Mouse (Mus musculus): ENCODE measurements around the gene Rps2. TPM values are rescaled to one million over a fixed set of nuclear protein-coding genes. Genes with fewer than 3 reads are reported as not detected.

Rps2 gene
- polyA plus RNA-seq, 1 experiment from 2014 or later, result 1,469 TPM

DNA sequence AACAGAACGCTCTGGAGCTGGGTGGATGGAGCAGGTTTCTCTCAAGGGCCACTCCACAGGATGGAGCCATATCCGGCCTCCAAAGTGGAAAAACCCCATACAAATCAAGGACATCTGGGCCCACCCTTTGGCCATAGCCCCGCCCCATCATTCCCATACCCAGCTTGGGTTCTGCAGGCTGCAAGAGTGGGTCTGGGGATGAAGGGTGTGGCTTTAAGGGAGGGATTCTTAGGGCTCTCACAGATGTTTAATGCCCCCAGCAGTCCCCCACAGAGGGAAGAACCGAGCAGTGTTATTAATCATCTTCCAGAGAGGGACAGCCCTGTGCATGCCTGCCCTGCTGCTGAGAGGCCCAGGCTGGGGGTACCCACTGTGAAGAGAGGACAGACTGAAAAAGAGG lies 29.1 kb downstream of the Rps2 start:
- no peaks in the 10 kb centered on the region for H3K4me1 ChIP-seq (replicated peaks)
- H3K36me3 ChIP-seq, result peaks cover 4% of the 10 kb centered on the region; the same call in 1 of the 2 replicates
- no peak overlapping the region for H3K9ac ChIP-seq
- H3K27me3 ChIP-seq, result peaks cover 54% of the 10 kb centered on the region
- DNase-seq (no peak), ATAC-seq (ENCODE audit: low read depth) (no peak)
- no peaks in the 10 kb centered on the region for H3K9me3 ChIP-seq (replicated peaks)
- H3K27ac ChIP-seq, result no peak overlapping the region
- no peak overlapping the region for H3K4me2 ChIP-seq
- H3K4me3 ChIP-seq (replicated peaks), result no peak overlapping the region
- 45% methylated on average over 4 of the region's 4 CpGs for WGBS (ENCODE audit: insufficient replicate concordance)

DNA sequence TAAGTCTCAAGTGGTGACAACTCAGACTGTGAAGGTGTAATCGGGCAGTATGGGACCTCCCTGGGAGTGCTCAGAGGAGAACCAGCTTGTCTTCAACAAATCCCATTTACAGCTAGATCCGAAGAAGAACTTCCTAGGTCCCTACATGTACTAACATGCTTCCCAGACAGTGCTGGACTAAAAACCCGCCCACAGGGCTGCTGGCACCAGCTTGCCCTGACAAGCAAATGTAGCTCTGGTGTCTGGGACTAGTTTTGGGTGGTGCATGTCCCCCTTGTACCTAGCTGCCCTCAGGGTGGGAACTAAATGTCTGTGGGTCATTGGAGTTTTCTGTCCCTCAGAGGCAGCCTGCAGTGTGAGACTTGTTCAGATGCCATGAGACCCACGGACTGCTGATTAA lies 33.6 kb downstream of the Rps2 start:
- H3K4me3 ChIP-seq (replicated peaks), result no peak overlapping the region
- H3K4me2 ChIP-seq, result no peak overlapping the region
- H3K4me1 ChIP-seq (replicated peaks), result peaks cover 18% of the 10 kb centered on the region
- no peaks in the 10 kb centered on the region for H3K9me3 ChIP-seq (replicated peaks)
- no peak overlapping the region for H3K27ac ChIP-seq
- 13% methylated on average over 4 of the region's 4 CpGs for WGBS (ENCODE audit: insufficient replicate concordance)
- ATAC-seq (ENCODE audit: low read depth) (no peak), DNase-seq (no peak)
- no peaks in the 10 kb centered on the region for H3K36me3 ChIP-seq
- peaks cover 96% of the 10 kb centered on the region for H3K27me3 ChIP-seq
- H3K9ac ChIP-seq, result no peak overlapping the region

DNA sequence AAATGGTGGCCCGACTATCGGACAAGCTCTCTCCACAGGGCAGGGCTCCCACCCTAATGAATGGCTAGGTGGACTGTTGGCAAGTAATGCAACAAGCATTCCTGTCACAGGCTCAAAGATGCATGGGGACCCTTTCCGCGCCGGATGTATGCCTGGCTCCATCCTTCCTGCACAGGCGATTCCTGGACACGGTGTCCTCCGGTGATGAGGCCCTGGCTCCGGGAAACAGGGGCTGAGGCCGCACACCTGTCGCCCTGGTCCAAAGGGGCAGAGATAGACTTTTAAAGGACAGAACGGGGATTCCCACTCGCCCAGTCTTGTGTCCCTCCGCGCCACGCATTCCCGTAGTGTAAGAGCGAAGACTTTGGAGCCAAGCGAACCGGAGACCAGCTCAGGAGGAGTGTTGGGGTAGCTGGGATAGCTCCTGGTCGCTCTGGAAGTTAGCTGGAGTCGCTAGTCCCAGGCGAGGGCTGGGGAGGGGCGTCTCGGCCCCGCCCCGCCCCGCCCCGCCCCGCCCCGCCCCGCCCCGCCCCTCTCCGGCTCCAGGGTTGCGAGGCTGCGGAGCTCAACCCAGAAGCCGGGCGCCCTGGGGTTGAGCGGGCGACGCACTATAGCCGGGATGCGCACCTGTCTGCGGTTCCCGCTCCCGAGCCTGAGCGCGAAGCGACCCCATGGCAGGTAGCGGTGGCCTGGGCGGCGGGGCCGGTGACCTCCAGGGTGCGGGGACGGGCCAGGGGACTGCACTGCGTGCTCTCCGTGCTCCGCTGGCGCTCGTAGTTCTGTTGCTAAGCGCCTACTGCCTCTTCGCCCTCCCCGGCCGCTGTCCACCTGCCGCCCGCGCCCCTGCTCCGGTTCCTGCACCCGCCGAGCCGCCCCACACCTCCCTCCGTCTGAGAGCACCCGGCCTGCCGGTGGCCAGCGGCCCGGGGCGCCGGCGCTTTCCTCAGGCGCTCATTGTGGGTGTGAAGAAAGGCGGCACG lies 34.8 kb downstream of the Rps2 start, which contains the start of gene Hs3st6:
Gene Hs3st6 (plus strand): TSS at position 574 of the 980 bp plus-strand sequence.
- ATAC-seq (ENCODE audit: low read depth), result peak; percentile 71
- Histone ChIP-seq H3K9me3 (replicated peaks) (no peaks in the 10 kb centered on the region), H3K36me3 (no peaks in the 10 kb centered on the region), H3K4me2 (peak within 1 kb of the TSS; percentile 77), H3K4me3 (replicated peaks) (peak within 1 kb of the TSS; percentile 56), H3K27ac (no peak within 1 kb of the TSS), H3K9ac (peak within 1 kb of the TSS; percentile 22; the same call in 1 of the 2 replicates), H3K4me1 (replicated peaks) (peaks cover 18% of the 10 kb centered on the region), H3K27me3 (peaks cover 96% of the 10 kb centered on the region)
- no peak for DNase-seq
- WGBS (ENCODE audit: insufficient replicate concordance), result under 1% methylated on average over 80 of the region's 82 CpGs

DNA sequence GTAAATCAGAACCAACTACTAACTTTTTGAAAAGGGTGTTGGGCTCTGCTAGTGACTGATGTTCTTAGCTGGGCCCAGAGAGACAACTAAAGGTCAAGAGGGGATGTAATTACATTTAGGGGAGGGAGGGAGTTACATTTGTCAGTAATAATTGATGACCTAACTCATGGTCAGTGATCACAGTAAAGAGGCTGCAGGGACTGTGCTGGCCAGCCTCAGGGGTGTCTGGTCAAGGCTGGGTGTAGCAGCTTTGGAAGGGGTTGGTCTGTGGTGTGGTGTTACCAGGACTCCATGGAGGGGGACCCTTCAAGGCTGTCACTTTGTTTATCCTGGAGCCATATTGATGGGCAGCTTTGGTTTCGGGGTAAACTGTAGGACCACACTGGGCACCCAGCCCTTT lies 39.5 kb downstream of the Rps2 start:
- no peak for DNase-seq
- H3K4me2 ChIP-seq, result no peak overlapping the region
- no peaks in the 10 kb centered on the region for H3K9me3 ChIP-seq (replicated peaks)
- peaks cover 15% of the 10 kb centered on the region for H3K4me1 ChIP-seq (replicated peaks)
- ATAC-seq (ENCODE audit: low read depth), result no peak
- H3K36me3 ChIP-seq, result no peaks in the 10 kb centered on the region
- no peak overlapping the region for H3K9ac ChIP-seq
- H3K27me3 ChIP-seq, result peaks cover 81% of the 10 kb centered on the region
- H3K4me3 ChIP-seq (replicated peaks), result no peak overlapping the region
- WGBS (ENCODE audit: insufficient replicate concordance), result 67% methylated on average over 1 of the region's 1 CpGs
- H3K27ac ChIP-seq, result no peak overlapping the region

DNA sequence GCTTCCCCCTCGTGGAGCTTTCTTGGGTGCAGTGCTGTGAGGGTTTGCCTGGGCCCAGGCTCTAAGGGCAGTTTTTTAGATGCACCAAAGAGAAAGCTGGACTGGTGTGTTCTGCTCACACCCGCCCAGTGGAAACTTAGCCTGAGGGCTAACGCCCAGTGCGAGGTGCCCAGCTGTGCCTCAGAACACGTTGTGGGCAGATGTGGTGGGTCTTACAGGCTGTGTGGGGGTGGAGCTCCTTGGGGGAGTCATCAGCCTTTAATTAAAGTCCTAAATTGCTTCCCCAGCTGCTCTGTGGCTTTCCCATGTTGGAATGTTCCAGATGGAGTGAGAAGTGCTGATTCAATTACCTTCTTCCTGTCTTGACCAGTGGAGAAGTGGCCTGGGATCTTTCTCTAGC lies 43.2 kb downstream of the Rps2 start:
- H3K9ac ChIP-seq, result no peak overlapping the region
- H3K27me3 ChIP-seq, result peaks cover 60% of the 10 kb centered on the region
- H3K9me3 ChIP-seq (replicated peaks), result no peaks in the 10 kb centered on the region
- no peaks in the 10 kb centered on the region for H3K36me3 ChIP-seq
- no peaks in the 10 kb centered on the region for H3K4me1 ChIP-seq (replicated peaks)
- ATAC-seq (ENCODE audit: low read depth) (no peak), DNase-seq (no peak)
- H3K4me2 ChIP-seq, result no peak overlapping the region
- H3K27ac ChIP-seq, result no peak overlapping the region
- no peak overlapping the region for H3K4me3 ChIP-seq (replicated peaks)
- 43% methylated on average over 5 of the region's 5 CpGs for WGBS (ENCODE audit: insufficient replicate concordance)

DNA sequence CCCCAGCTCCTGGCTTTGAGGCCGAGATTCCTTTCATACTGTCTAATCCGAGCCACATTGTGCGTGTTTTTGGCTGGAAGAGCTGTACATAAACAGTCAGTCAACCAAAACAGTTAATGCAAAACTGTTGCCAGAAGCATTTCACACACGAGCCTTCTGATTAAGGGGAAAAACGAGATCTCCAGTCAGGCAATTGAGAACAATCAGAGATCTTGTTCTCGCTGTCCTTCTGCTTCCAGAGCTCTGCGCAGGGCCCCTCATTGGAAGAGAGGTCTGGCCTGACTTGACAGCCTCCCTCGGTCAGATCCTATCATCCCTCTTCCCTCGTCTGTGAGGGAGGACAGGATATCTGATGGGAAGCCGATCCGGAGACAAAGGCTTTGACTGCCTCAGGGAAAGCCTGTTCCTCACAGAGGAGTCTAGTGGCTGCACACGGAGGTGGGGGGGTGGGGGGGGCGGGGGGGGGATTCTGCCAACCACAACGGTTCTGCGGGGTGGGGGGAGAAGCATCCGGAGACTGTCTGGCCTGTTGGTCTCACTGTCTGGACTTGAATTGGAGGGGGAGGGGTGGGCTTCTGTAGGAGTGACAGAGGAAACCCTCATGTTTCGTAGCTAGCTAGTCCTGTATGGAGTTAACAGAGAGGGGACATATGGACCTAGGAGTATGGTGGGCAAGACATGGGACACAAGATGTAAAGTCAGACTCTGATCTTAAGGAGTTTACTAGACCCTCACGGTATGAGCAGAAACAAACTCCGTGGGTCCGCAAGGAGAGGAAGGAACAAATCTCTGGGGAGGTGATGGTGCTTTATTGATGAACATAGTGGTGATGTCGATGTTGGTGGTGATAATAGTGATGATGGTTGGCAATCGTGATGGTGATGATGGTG lies 47.3 kb downstream of the Rps2 start:
- Histone ChIP-seq H3K4me2 (no peak overlapping the region), H3K27me3 (peaks cover 65% of the 10 kb centered on the region), H3K9me3 (replicated peaks) (no peaks in the 10 kb centered on the region), H3K27ac (no peak overlapping the region), H3K4me1 (replicated peaks) (no peaks in the 10 kb centered on the region), H3K4me3 (replicated peaks) (no peak overlapping the region), H3K9ac (no peak overlapping the region), H3K36me3 (no peaks in the 10 kb centered on the region)
- WGBS (ENCODE audit: insufficient replicate concordance), result 32% methylated on average over 22 of the region's 22 CpGs
- no peak for ATAC-seq (ENCODE audit: low read depth)
- no peak for DNase-seq

DNA sequence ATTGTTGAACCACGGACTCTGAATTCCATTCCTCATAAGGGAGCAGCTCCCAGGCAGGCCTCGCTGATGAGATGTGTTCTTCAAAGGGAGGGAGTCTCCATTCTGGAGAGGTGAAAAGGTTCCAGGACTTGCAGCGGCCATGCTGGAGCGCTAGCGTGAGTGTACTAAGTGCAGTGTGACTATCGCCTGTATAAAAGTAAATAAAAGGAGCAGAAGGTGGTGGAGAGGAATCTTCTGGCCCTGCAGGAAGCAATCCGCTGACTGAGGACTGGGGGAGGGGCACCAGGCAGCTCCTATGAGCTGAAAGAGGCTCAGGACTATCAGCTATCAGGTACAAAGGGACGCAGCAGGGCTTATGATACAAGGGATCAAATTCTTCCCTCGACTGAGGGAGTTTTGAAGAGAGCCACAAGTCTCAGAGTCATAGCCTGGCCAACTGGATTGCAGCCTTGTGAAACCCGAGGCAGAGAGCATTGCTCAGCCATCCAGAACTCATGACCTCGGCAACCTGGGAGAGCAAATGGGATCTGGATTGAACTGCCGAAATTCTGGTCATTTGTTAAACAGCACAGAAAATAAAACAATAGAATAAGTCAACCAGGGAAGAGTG lies 48.5 kb downstream of the Rps2 start:
- Histone ChIP-seq H3K36me3 (no peaks in the 10 kb centered on the region), H3K9me3 (replicated peaks) (no peaks in the 10 kb centered on the region), H3K27ac (no peak overlapping the region), H3K27me3 (peaks cover 60% of the 10 kb centered on the region), H3K9ac (no peak overlapping the region), H3K4me1 (replicated peaks) (no peaks in the 10 kb centered on the region), H3K4me2 (no peak overlapping the region), H3K4me3 (replicated peaks) (no peak overlapping the region)
- DNase-seq (no peak), ATAC-seq (ENCODE audit: low read depth) (no peak)
- WGBS (ENCODE audit: insufficient replicate concordance), result 27% methylated on average over 12 of the region's 12 CpGs

DNA sequence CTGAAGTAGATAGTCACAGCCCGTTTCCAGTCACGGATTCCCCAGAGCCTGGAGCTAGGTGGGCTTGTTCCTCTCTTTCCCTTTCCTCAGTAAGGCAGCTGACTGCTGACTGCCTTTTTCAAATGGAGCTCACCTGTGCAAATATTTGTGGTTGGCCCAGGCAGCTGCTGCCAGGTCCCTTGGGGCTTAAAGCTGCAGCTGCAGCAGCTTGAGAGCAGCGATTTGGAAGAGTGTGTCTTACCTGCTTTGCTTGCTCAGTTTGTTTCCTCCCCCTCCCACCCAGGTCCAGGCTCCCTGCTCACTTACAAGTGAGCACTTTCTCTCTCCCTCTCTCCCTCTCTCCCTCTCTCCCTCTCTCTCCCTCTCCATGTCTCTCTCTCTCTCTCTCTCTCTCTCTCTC lies 51.2 kb downstream of the Rps2 start:
- Histone ChIP-seq H3K27me3 (peaks cover 57% of the 10 kb centered on the region), H3K27ac (no peak overlapping the region), H3K36me3 (no peaks in the 10 kb centered on the region), H3K4me1 (replicated peaks) (no peaks in the 10 kb centered on the region), H3K4me2 (no peak overlapping the region), H3K9me3 (replicated peaks) (0 out of 2 replicates have a peak, but pooled peaks cover 5% of the 10 kb centered on the region), H3K9ac (no peak overlapping the region), H3K4me3 (replicated peaks) (no peak overlapping the region)
- no peak for ATAC-seq (ENCODE audit: low read depth)
- no peak for DNase-seq
- WGBS (ENCODE audit: insufficient replicate concordance), result 34% methylated on average over 3 of the region's 3 CpGs

Other genes with a start within 250 kb of the Rps2 start
- 11.7 and 13.0 TPM in 2 replicates for gene E4f1, start 247.8 kb upstream of the Rps2 start, polyA plus RNA-seq (2015; fragmentation: Nextera tagmentation; extraction: Ambion mirVana)
- gene Pgp, start 247.7 kb upstream of the Rps2 start, polyA plus RNA-seq (2015; fragmentation: Nextera tagmentation; extraction: Ambion mirVana), result 84.0 and 86.7 TPM in 2 replicates
- gene Bricd5, start 244.2 kb upstream of the Rps2 start, polyA plus RNA-seq (2015; fragmentation: Nextera tagmentation; extraction: Ambion mirVana), result 0.13 TPM in 1 of 2 replicates, not detected in the other
- gene Mlst8, start 239.0 kb upstream of the Rps2 start, polyA plus RNA-seq (2015; fragmentation: Nextera tagmentation; extraction: Ambion mirVana), result 11.7 and 13.8 TPM in 2 replicates
- 0.15 and 0.20 TPM in 2 replicates for gene Caskin1, start 229.5 kb upstream of the Rps2 start, polyA plus RNA-seq (2015; fragmentation: Nextera tagmentation; extraction: Ambion mirVana)
- gene Traf7, start 190.2 kb upstream of the Rps2 start, polyA plus RNA-seq (2015; fragmentation: Nextera tagmentation; extraction: Ambion mirVana), result 40.7 and 43.9 TPM in 2 replicates
- gene Rab26, start 183.9 kb upstream of the Rps2 start, polyA plus RNA-seq (2015; fragmentation: Nextera tagmentation; extraction: Ambion mirVana), result 0.88 and 0.99 TPM in 2 replicates
- 2.2 and 3.3 TPM in 2 replicates for gene Pkd1, start 168.3 kb upstream of the Rps2 start, polyA plus RNA-seq (2015; fragmentation: Nextera tagmentation; extraction: Ambion mirVana)
- gene Tsc2, start 85.5 kb upstream of the Rps2 start, polyA plus RNA-seq (2015; fragmentation: Nextera tagmentation; extraction: Ambion mirVana), result 18.6 and 22.4 TPM in 2 replicates
- 8.4 and 9.2 TPM in 2 replicates for gene Nthl1, start 85.4 kb upstream of the Rps2 start, polyA plus RNA-seq (2015; fragmentation: Nextera tagmentation; extraction: Ambion mirVana)
- 9.8 and 10.2 TPM in 2 replicates for gene Slc9a3r2, start 67.8 kb upstream of the Rps2 start, polyA plus RNA-seq (2015; fragmentation: Nextera tagmentation; extraction: Ambion mirVana)
- 0.24 and 0.28 TPM in 2 replicates for gene Npw, start 59.7 kb upstream of the Rps2 start, polyA plus RNA-seq (2015; fragmentation: Nextera tagmentation; extraction: Ambion mirVana)
- gene Zfp598, start 48.4 kb upstream of the Rps2 start, polyA plus RNA-seq (2015; fragmentation: Nextera tagmentation; extraction: Ambion mirVana), result 9.5 and 13.1 TPM in 2 replicates
- 0.10 and 0.31 TPM in 2 replicates for gene Syngr3, start 28.2 kb upstream of the Rps2 start, polyA plus RNA-seq (2015; fragmentation: Nextera tagmentation; extraction: Ambion mirVana)
- 41.3 and 47.7 TPM in 2 replicates for gene Gfer, start 22.0 kb upstream of the Rps2 start, polyA plus RNA-seq (2015; fragmentation: Nextera tagmentation; extraction: Ambion mirVana)
- gene Noxo1, start 21.9 kb upstream of the Rps2 start, polyA plus RNA-seq (2015; fragmentation: Nextera tagmentation; extraction: Ambion mirVana), result 0.14 and 0.34 TPM in 2 replicates
- gene Tbl3, start 10.5 kb upstream of the Rps2 start, polyA plus RNA-seq (2015; fragmentation: Nextera tagmentation; extraction: Ambion mirVana), result 53.0 and 53.2 TPM in 2 replicates
- 0.10 TPM in 1 of 2 replicates, not detected in the other for gene Rnf151, start 53 bp upstream of the Rps2 start, polyA plus RNA-seq (2015; fragmentation: Nextera tagmentation; extraction: Ambion mirVana)
- gene Ndufb10, start 6.4 kb downstream of the Rps2 start, polyA plus RNA-seq (2015; fragmentation: Nextera tagmentation; extraction: Ambion mirVana), result 206 and 216 TPM in 2 replicates
- 0.10 TPM in 1 of 2 replicates, not detected in the other for gene Rpl3l, start 9.7 kb downstream of the Rps2 start, polyA plus RNA-seq (2015; fragmentation: Nextera tagmentation; extraction: Ambion mirVana)
- gene Msrb1, start 18.5 kb downstream of the Rps2 start, polyA plus RNA-seq (2015; fragmentation: Nextera tagmentation; extraction: Ambion mirVana), result 21.3 and 21.8 TPM in 2 replicates
- gene Hs3st6, start 34.9 kb downstream of the Rps2 start, polyA plus RNA-seq (2015; fragmentation: Nextera tagmentation; extraction: Ambion mirVana), result not detected in 2 replicates
- gene Meiob, start 86.2 kb downstream of the Rps2 start, polyA plus RNA-seq (2015; fragmentation: Nextera tagmentation; extraction: Ambion mirVana), result 1.5 and 1.6 TPM in 2 replicates
- 79.5 and 83.1 TPM in 2 replicates for gene Hagh, start 122.0 kb downstream of the Rps2 start, polyA plus RNA-seq (2015; fragmentation: Nextera tagmentation; extraction: Ambion mirVana)
- 34.6 and 34.9 TPM in 2 replicates for gene Fahd1, start 132.2 kb downstream of the Rps2 start, polyA plus RNA-seq (2015; fragmentation: Nextera tagmentation; extraction: Ambion mirVana)
- 5.1 and 6.0 TPM in 2 replicates for gene Igfals, start 147.9 kb downstream of the Rps2 start, polyA plus RNA-seq (2015; fragmentation: Nextera tagmentation; extraction: Ambion mirVana)
- gene Nubp2, start 168.2 kb downstream of the Rps2 start, polyA plus RNA-seq (2015; fragmentation: Nextera tagmentation; extraction: Ambion mirVana), result 89.3 and 93.2 TPM in 2 replicates
- 37.9 and 38.4 TPM in 2 replicates for gene Spsb3, start 168.5 kb downstream of the Rps2 start, polyA plus RNA-seq (2015; fragmentation: Nextera tagmentation; extraction: Ambion mirVana)
- 13.8 and 14.6 TPM in 2 replicates for gene Eme2, start 177.0 kb downstream of the Rps2 start, polyA plus RNA-seq (2015; fragmentation: Nextera tagmentation; extraction: Ambion mirVana)
- gene Mrps34, start 177.0 kb downstream of the Rps2 start, polyA plus RNA-seq (2015; fragmentation: Nextera tagmentation; extraction: Ambion mirVana), result 84.2 TPM in 2 replicates
- 65.6 and 66.8 TPM in 2 replicates for gene Nme3, start 178.4 kb downstream of the Rps2 start, polyA plus RNA-seq (2015; fragmentation: Nextera tagmentation; extraction: Ambion mirVana)
- gene Mapk8ip3, start 218.9 kb downstream of the Rps2 start, polyA plus RNA-seq (2015; fragmentation: Nextera tagmentation; extraction: Ambion mirVana), result 7.6 and 8.6 TPM in 2 replicates
- 75.1 and 86.8 TPM in 2 replicates for gene Jpt2, start 242.6 kb downstream of the Rps2 start, polyA plus RNA-seq (2015; fragmentation: Nextera tagmentation; extraction: Ambion mirVana)